Mouse (Mus musculus): ENCODE measurements around the gene Enthd1.

- peak; percentile 67 for TF ChIP-seq BHLHE40 (IDR thresholded peaks at IDR 0.05; ENCODE audit: low read depth, low read length)
- no peak for TF ChIP-seq KAT2A (IDR thresholded peaks at IDR 0.05; ENCODE audit: insufficient replicate concordance, low read length)
- TF ChIP-seq ZC3H11A (IDR thresholded peaks at IDR 0.05; ENCODE audit: low read depth, low read length): no peak
- no peak for TF ChIP-seq TCF12 (IDR thresholded peaks at IDR 0.05; ENCODE audit: low read depth, low read length)
- TF ChIP-seq USF1 (IDR thresholded peaks at IDR 0.05; ENCODE audit: low read depth, low read length): no peak
- TF ChIP-seq CTCF (conservative IDR thresholded peaks at IDR 0.05 in 1 of 2, IDR thresholded peaks at IDR 0.05 in 1 of 2; ENCODE audit: low read depth in 2 of 2, low read length in 2 of 2): no peak
- TF ChIP-seq ELF1 (IDR thresholded peaks at IDR 0.05; ENCODE audit: low read depth, low read length): peak; percentile 62
- TF ChIP-seq EP300 (IDR thresholded peaks at IDR 0.05; ENCODE audit: low read length): no peak
- no peak for TF ChIP-seq POLR2AphosphoS2 (IDR thresholded peaks at IDR 0.05; ENCODE audit: low read depth, low read length)
- TF ChIP-seq ZMIZ1 (IDR thresholded peaks at IDR 0.05; ENCODE audit: low read depth, low read length): no peak
- TF ChIP-seq HCFC1 (IDR thresholded peaks at IDR 0.05; ENCODE audit: low read depth, low read length): no peak
- no peak for TF ChIP-seq UBTF (IDR thresholded peaks at IDR 0.05; ENCODE audit: low read depth, low read length)
- TF ChIP-seq SIN3A (IDR thresholded peaks at IDR 0.05; ENCODE audit: low read length): no peak
Observed at GRCm38 (mm10) chr15:80566696-80567095, 1.7 kb upstream of the Enthd1 start.

Data from CH12.LX (cell line).